Mouse (Mus musculus): ENCODE results near the gene Olfr545. TPM values are rescaled to one million over a fixed set of nuclear protein-coding genes. Genes with fewer than 3 reads are reported as not detected.
"Not testable (repeated sequence)": the region's sequence is repeated elsewhere in the genome, so short reads cannot be mapped to it uniquely, and the experiment has no call there.

Olfr545 gene
- polyA plus RNA-seq, 1 experiment from 2014 or later, result not detected

DNA sequence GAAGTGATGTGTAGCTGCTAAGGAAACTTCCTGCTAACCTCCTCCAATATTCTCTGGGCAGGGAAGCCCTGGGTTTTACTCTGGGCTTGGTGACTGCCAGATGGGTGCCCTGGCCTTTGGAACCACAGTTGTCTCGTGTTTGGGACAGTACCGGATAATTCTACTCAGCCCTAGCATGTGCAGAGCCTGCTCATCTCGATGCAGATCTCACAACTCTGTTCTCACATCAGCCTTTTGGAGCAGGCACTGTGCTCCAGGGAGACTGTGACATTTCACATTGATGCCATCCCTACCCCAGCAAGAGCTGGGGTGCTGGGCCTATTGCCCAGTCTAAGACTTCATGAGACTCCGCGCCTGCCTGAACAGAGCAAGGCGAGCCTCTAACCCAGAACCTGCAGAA lies 9.3 kb upstream of the Olfr545 start:
- Histone ChIP-seq H3K9me3 (replicated peaks) (no peaks in the 10 kb centered on the region), H3K27me3 (peaks cover 23% of the 10 kb centered on the region), H3K4me1 (replicated peaks) (peaks cover 5% of the 10 kb centered on the region), H3K4me2 (no peak overlapping the region), H3K27ac (replicated peaks) (no peak overlapping the region), H3K4me3 (replicated peaks) (no peak overlapping the region), H3K36me3 (replicated peaks) (no peaks in the 10 kb centered on the region), H3K9ac (no peak overlapping the region)
- ATAC-seq (ENCODE audit: insufficient read depth), result no peak
- 68% methylated on average over 6 of the region's 6 CpGs for WGBS (ENCODE audit: insufficient replicate concordance)

DNA sequence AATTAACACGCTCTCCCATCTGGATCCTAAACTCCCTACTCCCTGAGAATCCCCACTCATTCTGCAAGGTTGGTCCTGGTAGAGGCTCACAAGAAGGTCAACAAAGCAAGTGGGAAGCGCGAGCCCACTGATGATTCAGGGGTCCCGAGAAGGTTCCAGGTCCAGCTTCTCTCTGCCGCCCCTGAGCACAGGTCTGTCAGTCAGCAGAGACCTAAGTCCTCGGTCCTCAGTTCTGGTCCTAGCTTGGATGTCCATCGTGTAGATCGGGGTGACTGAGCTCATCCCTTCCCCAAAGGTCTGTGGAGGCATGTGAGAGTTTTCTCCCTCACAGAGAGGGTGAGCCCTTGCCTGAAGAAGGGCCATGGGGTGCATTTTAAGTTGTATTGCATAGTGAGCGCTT lies 8.7 kb upstream of the Olfr545 start:
- no peak for ATAC-seq (ENCODE audit: insufficient read depth)
- no peak overlapping the region for H3K27ac ChIP-seq (replicated peaks)
- WGBS (ENCODE audit: insufficient replicate concordance), result 68% methylated on average over 9 of the region's 9 CpGs
- peaks cover 5% of the 10 kb centered on the region for H3K4me1 ChIP-seq (replicated peaks)
- no peaks in the 10 kb centered on the region for H3K36me3 ChIP-seq (replicated peaks)
- H3K9me3 ChIP-seq (replicated peaks), result no peaks in the 10 kb centered on the region
- H3K9ac ChIP-seq, result no peak overlapping the region
- H3K4me2 ChIP-seq, result no peak overlapping the region
- H3K4me3 ChIP-seq (replicated peaks), result no peak overlapping the region
- H3K27me3 ChIP-seq, result peaks cover 20% of the 10 kb centered on the region

DNA sequence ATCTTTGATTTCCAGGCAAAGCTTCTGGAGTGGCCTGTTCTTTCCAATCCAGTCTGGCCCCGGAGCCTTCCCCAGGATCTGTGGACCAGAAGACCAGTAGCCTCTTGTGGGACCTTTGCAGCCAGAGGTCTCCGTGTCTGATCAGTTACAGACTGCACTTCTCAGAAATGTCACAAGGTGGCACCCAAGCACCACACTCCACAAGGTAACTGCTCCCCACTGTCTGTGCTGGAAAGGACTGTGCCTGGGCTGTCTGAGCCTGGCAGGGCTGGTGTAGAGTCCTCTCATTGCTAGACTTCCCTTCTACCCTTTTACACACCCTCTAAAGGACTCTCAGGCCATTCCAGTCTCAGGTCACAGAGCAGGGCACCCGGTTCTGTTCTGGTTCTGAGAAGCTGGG lies 7.5 kb upstream of the Olfr545 start:
- H3K4me2 ChIP-seq, result no peak overlapping the region
- H3K9ac ChIP-seq, result no peak overlapping the region
- H3K4me1 ChIP-seq (replicated peaks), result no peaks in the 10 kb centered on the region
- no peak for ATAC-seq (ENCODE audit: insufficient read depth)
- no peak overlapping the region for H3K27ac ChIP-seq (replicated peaks)
- H3K9me3 ChIP-seq (replicated peaks), result no peaks in the 10 kb centered on the region
- no peak overlapping the region for H3K4me3 ChIP-seq (replicated peaks)
- peaks cover 8% of the 10 kb centered on the region for H3K27me3 ChIP-seq
- H3K36me3 ChIP-seq (replicated peaks), result no peaks in the 10 kb centered on the region
- 28% methylated on average over 3 of the region's 3 CpGs for WGBS (ENCODE audit: insufficient replicate concordance)

DNA sequence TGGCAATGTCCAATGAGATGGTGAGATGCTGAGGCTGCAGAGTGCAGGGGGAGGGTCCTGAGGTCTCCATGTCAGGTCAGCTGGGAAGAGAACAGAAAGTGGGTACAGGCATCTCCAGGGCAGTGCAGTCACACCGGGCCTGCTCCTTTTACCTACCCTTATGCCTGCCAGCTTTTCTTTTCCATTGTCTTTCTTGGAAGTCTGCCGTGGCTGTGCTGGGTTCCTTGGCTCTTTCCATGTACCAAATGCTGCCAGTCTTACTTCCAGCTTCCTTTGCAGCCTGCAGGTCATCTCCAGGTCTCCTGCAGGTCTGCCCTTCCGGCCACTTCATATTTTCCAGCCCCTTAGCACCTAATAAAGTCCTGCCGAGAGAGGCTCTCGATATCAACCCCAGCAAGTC lies 2.6 kb upstream of the Olfr545 start:
- no peak for ATAC-seq (ENCODE audit: insufficient read depth)

DNA sequence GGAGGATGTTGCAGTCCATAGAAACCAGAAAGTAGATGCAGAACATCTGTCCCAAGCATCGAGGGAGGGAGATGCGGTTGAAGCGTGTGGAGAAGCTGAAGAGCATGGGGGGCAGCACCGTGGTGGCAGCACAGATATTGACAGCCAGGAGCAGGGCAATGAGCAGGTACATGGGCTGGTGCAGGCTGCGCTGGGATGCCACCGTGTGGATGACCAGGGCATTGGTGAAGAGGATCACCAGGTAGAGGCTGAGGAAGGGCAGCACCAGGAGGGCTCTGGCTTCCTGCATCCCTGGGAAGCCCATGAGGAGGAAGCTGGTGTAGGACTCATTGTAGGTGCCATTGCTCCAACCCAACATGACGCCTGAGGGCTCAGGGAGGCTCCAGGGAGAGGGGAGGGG lies 5.0 kb downstream of the Olfr545 start:
- H3K9me3 ChIP-seq (replicated peaks); H3K27me3 ChIP-seq; ATAC-seq (ENCODE audit: insufficient read depth); H3K27ac ChIP-seq (replicated peaks); H3K4me1 ChIP-seq (replicated peaks); H3K4me2 ChIP-seq; H3K9ac ChIP-seq; H3K4me3 ChIP-seq (replicated peaks); H3K36me3 ChIP-seq (replicated peaks): not testable (repeated sequence)
- 48% methylated on average over 7 of the region's 7 CpGs for WGBS (ENCODE audit: insufficient replicate concordance)

More for the DNA sequence above, 2.6 kb upstream of the Olfr545 start:
- Histone ChIP-seq H3K4me1 (replicated peaks) (no peaks in the 10 kb centered on the region), H3K4me2 (no peak overlapping the region), H3K27me3 (no peaks in the 10 kb centered on the region), H3K36me3 (replicated peaks) (no peaks in the 10 kb centered on the region), H3K4me3 (replicated peaks) (no peak overlapping the region), H3K9me3 (replicated peaks) (no peaks in the 10 kb centered on the region), H3K27ac (replicated peaks) (no peak overlapping the region), H3K9ac (no peak overlapping the region)
- 59% methylated on average over 5 of the region's 5 CpGs for WGBS (ENCODE audit: insufficient replicate concordance)

DNA sequence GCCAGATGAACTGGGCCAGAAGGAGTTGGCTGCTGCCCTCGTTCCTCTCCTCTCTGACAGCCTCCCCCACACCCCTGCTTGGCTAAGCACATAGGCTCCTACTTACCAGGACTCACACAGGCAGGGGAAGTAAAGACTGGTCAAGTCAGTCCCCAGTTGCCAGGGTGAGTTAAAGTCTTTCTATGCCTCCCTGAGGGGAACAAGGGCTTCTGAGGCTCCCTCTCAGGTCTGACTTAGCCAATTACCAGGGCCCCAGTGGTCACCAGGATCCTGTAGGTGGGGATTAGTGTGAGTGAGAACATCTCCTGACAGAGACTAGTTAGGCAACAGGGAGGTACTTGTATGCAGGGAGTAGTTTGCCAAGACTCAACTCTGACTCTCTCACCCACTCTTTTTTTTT lies 11.2 kb downstream of the Olfr545 start, which contains the start of gene Olfr544:
TSS of gene Olfr544 (minus strand) at position 153 of the 400 bp plus-strand sequence.
- H3K36me3 ChIP-seq (replicated peaks), result no peaks in the 10 kb centered on the region
- H3K4me3 ChIP-seq (replicated peaks), result no peak within 1 kb of the TSS
- no peak for ATAC-seq (ENCODE audit: insufficient read depth)
- whole genome bisulfite sequencing (ENCODE audit: insufficient replicate concordance), result 25% methylated on average over 1 of the region's 1 CpGs
- no peaks in the 10 kb centered on the region for H3K9me3 ChIP-seq (replicated peaks)
- peaks cover 20% of the 10 kb centered on the region for H3K4me1 ChIP-seq (replicated peaks)
- no peaks in the 10 kb centered on the region for H3K27me3 ChIP-seq
- no peak within 1 kb of the TSS for H3K27ac ChIP-seq (replicated peaks)
- H3K9ac ChIP-seq, result no peak within 1 kb of the TSS
- no peak within 1 kb of the TSS for H3K4me2 ChIP-seq

- Histone ChIP-seq H3K27ac (replicated peaks) (no peak overlapping the region), H3K9me3 (replicated peaks) (no peaks in the 10 kb centered on the region), H3K4me3 (replicated peaks) (no peak overlapping the region), H3K36me3 (replicated peaks) (no peaks in the 10 kb centered on the region), H3K4me2 (no peak overlapping the region), H3K27me3 (no peaks in the 10 kb centered on the region), H3K9ac (no peak overlapping the region), H3K4me1 (replicated peaks) (peaks cover 20% of the 10 kb centered on the region)
- 8% methylated on average over 1 of the region's 1 CpGs for WGBS (ENCODE audit: insufficient replicate concordance)
- peak; percentile 58 for ATAC-seq (ENCODE audit: insufficient read depth)
These were observed 13.3 kb downstream of the Olfr545 start for GRCm38 (mm10) chr7:102486105-102486504.

DNA sequence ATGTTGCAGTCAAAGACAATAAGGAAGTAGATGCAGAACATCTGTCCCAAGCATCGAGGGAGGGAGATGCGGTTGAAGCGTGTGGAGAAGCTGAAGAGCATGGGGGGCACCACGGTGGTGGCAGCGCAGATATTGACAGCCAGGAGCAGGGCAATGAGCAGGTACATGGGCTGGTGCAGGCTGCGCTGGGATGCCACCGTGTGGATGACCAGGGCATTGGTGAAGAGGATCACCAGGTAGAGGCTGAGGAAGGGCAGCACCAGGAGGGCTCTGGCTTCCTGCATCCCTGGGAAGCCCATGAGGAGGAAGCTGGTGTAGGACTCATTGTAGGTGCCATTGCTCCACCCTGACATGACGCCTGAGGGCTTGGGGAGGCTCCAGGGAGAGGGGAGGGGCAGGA lies 14.6 kb downstream of the Olfr545 start:
- WGBS (ENCODE audit: insufficient replicate concordance), result 53% methylated on average over 8 of the region's 8 CpGs

GRCm38 (mm10) chr7:102483665-102484064 lies 15.7 kb downstream of the Olfr545 start:
- H3K27me3 ChIP-seq, result no peaks in the 10 kb centered on the region
- H3K9me3 ChIP-seq (replicated peaks), result no peaks in the 10 kb centered on the region
- no peak overlapping the region for H3K4me3 ChIP-seq (replicated peaks)
- no peaks in the 10 kb centered on the region for H3K36me3 ChIP-seq (replicated peaks)
- H3K9ac ChIP-seq, result no peak overlapping the region
- WGBS (ENCODE audit: insufficient replicate concordance), result 73% methylated on average over 2 of the region's 2 CpGs
- H3K4me1 ChIP-seq (replicated peaks), result peaks cover 20% of the 10 kb centered on the region
- no peak overlapping the region for H3K27ac ChIP-seq (replicated peaks)
- H3K4me2 ChIP-seq, result no peak overlapping the region
- no peak for ATAC-seq (ENCODE audit: insufficient read depth)

More for the DNA sequence above, 14.6 kb downstream of the Olfr545 start:
- ATAC-seq (ENCODE audit: insufficient read depth); H3K4me3 ChIP-seq (replicated peaks); H3K9me3 ChIP-seq (replicated peaks); H3K36me3 ChIP-seq (replicated peaks); H3K27ac ChIP-seq (replicated peaks); H3K9ac ChIP-seq; H3K27me3 ChIP-seq; H3K4me2 ChIP-seq: not testable (repeated sequence)
- H3K4me1 ChIP-seq (replicated peaks), result peaks cover 20% of the 10 kb centered on the region

DNA sequence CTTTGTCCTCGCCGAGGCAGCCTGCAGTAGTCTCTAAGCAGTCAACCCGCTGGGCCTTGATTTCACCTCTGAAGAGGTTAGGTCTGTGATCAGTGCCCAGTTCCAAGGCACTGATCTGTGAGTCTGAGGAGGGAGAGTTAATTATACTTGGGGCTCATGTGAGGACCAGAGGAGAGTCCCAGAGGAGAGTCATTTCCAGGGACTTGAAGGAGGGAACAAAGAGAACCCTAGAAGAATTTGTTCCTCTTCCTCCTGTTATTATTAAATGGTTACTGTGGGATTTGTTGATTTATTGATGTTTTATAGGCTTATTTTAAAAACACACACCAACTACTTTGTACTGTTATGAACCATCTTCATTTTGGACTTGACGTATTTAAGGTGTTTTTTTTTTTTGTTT lies 17.8 kb downstream of the Olfr545 start, which contains the start of gene Olfr543:
TSS of gene Olfr543 (minus strand) at position 101 of the 400 bp plus-strand sequence.
- peaks cover 20% of the 10 kb centered on the region for H3K4me1 ChIP-seq (replicated peaks)
- ATAC-seq (ENCODE audit: insufficient read depth), result no peak
- H3K36me3 ChIP-seq (replicated peaks), result 0 out of 2 replicates have a peak, but pooled peaks cover 3% of the 10 kb centered on the region
- H3K4me2 ChIP-seq, result no peak within 1 kb of the TSS
- H3K27ac ChIP-seq (replicated peaks), result no peak within 1 kb of the TSS
- H3K9me3 ChIP-seq (replicated peaks), result no peaks in the 10 kb centered on the region
- 85% methylated on average over 4 of the region's 4 CpGs for WGBS (ENCODE audit: insufficient replicate concordance)
- no peaks in the 10 kb centered on the region for H3K27me3 ChIP-seq
- no peak within 1 kb of the TSS for H3K9ac ChIP-seq
- no peak within 1 kb of the TSS for H3K4me3 ChIP-seq (replicated peaks)

DNA sequence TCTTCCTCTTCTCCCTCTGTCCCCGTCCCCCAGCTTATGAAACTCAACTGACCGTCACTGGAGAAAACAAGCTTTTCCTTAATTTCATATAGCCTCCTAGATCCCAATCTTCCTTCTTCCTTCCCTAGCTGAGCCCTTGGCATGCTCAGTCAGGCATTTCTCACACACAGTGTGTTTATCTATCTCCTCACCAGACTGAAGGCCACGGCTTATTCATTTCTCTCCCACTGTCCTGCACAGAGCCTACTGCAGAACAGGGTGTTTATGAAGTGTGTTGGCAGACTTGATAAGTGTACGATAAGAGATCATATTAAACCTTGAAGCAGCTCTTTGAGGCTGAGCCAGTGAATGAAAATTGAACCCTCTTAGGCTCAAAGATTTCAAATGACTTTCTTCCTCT lies 18.6 kb downstream of the Olfr545 start:
- ATAC-seq (ENCODE audit: insufficient read depth), result no peak
- Histone ChIP-seq H3K4me2 (no peak overlapping the region), H3K27me3 (no peaks in the 10 kb centered on the region), H3K9ac (no peak overlapping the region), H3K27ac (replicated peaks) (no peak overlapping the region), H3K9me3 (replicated peaks) (no peaks in the 10 kb centered on the region), H3K36me3 (replicated peaks) (0 out of 2 replicates have a peak, but pooled peaks cover 3% of the 10 kb centered on the region), H3K4me1 (replicated peaks) (peaks cover 12% of the 10 kb centered on the region), H3K4me3 (replicated peaks) (no peak overlapping the region)
- 62% methylated on average over 4 of the region's 4 CpGs for WGBS (ENCODE audit: insufficient replicate concordance)

DNA sequence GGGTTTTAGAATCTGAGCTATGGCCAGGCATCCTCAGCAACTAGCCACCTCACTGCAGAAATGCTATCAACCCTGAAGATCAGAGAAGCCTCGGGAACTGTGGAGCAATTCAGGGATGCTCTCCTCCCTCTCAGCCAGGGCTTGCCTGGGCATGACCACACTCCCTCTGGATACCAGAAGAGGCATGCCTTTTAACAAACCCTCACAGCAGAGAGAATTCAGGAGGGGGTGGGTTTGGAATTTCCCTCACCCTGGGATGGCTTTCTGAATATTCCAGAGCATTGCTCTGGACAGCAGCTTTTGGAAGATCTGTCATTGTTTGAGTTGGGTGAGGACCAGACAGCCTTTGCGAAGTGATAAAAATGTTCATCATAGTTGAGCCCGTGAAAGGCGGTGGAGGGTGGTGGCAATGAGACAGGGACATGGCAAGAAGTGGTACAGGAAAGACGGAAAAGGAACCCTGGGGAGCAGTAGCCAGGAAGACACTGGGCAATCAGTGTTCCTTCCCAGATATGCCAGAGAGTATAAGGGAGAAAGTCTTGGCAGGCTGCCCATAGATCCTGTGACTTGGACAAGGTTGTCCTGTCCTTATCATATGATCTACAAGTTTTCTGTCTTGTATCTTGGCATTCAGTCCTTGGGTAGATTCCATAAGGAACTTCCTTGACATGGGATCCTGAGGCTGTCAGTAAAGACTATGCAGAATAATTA lies 19.9 kb downstream of the Olfr545 start:
- no peak overlapping the region for H3K27ac ChIP-seq (replicated peaks)
- H3K9me3 ChIP-seq (replicated peaks), result no peaks in the 10 kb centered on the region
- WGBS (ENCODE audit: insufficient replicate concordance), result 69% methylated on average over 5 of the region's 5 CpGs
- 0 out of 2 replicates have a peak, but pooled peaks cover 7% of the 10 kb centered on the region for H3K4me1 ChIP-seq (replicated peaks)
- H3K27me3 ChIP-seq, result no peaks in the 10 kb centered on the region
- 0 out of 2 replicates have a peak, but pooled peaks cover 3% of the 10 kb centered on the region for H3K36me3 ChIP-seq (replicated peaks)
- no peak overlapping the region for H3K9ac ChIP-seq
- H3K4me3 ChIP-seq (replicated peaks), result no peak overlapping the region
- no peak for ATAC-seq (ENCODE audit: insufficient read depth)
- H3K4me2 ChIP-seq, result no peak overlapping the region
